Mouse (Mus musculus) E14TG2a.4 (cell line): ENCODE results near the gene Agbl1.

Experiments used
- H3K27me3 ChIP-seq: 2 replicates; pipeline ENCODE4 v1.6.1; 2014; ENCODE audit warnings: low read length, control low read depth; ENCODE audit not compliant: insufficient read depth
- H3K36me3 ChIP-seq: 2 replicates; pipeline ENCODE4 v1.6.1; 2014; ENCODE audit warnings: low read length, control low read depth; ENCODE audit not compliant: insufficient read depth
- H3K4me1 ChIP-seq: replicated peaks from 2 replicates; pipeline ENCODE4 v1.6.1; 2014; ENCODE audit warnings: low read depth, low read length, control low read depth
- H3K4me3 ChIP-seq: replicated peaks from 2 replicates; pipeline ENCODE4 v1.5.1; 2014; ENCODE audit warnings: mild to moderate bottlenecking, low read length
- H3K9me3 ChIP-seq: 2 replicates; pipeline ENCODE4 v1.6.1; 2014; ENCODE audit warnings: low read length, control low read depth
- CTCF ChIP-seq: conservative IDR thresholded peaks from 2 replicates; pipeline ENCODE4 v1.5.1; 2014; ENCODE audit warnings: low read length
- NANOG ChIP-seq: IDR thresholded peaks from 2 replicates; pipeline ENCODE4 v1.6.1; 2014; ENCODE audit warnings: borderline replicate concordance, low read length, mixed read lengths
- POU5F1 ChIP-seq: IDR thresholded peaks from 2 replicates; pipeline ENCODE4 v1.6.1; 2014; ENCODE audit warnings: low read length, borderline replicate concordance

The Agbl1 gene

DNA sequence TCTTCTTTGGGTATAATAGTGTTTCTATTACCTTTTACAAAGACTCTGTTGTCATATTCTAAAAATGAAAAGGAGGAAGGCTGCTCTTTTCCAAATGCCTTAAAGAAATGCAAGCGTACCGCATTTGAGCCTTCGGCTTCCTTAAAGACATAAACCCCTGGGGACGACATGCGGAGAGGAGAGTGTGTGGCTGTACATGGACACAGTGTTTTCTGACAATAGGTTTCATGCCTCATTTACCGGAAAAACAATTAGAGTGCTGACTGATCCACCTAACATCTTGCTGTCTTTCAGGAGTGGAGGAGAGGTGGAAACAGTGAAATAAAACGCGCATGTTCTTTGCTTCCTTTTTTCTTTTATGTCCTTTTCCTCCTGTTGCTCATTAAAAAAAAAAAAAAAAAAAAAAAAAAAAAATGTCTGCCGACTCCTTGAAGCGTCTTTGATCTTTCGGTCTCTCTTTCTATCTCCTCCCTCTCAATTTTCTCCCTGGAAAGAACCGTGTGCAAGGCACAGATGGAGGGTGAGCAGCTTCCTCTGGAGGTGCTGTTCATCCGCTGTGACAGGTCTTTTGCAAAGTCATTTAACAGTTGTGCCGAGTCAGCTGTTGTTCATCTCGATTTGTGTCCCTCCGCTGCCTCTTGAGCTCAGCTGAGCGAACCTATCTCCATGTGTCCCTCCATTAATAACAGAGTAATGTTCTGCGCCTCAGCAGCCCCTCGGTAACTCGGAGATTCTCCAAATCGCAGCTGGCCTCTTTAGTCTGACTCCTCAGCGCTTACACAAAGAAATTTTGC lies 659.9 kb downstream of the Agbl1 start:
- H3K9me3 ChIP-seq = no peaks in the 10 kb centered on the region

DNA sequence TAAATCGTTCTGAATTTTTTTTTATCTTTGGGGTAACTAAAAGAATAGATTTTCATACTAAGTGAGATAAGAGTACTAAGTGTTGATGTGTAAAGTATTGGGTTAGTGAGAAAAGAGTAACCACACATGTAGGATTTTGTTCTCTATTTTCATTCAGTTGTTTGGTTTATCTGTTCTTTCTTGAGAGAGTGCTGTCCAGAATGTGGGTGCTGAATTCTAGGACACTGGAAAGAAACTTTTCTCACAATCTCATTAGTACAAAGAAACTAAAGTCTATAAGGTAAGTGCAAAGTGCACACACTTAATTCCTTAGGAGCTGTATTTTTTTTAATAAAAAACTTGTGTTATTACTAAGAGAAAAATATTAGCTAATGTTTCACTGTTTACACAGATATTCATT lies 674.4 kb downstream of the Agbl1 start:
- H3K4me1 ChIP-seq = no peaks in the 10 kb centered on the region
- H3K36me3 ChIP-seq = no peaks in the 10 kb centered on the region
- TF ChIP-seq CTCF = no peak
- TF ChIP-seq NANOG = no peak
- no peak for TF ChIP-seq POU5F1
- no peak overlapping the region for H3K4me3 ChIP-seq
- no peaks in the 10 kb centered on the region for H3K9me3 ChIP-seq
- no peaks in the 10 kb centered on the region for H3K27me3 ChIP-seq

More for the DNA sequence above, 659.9 kb downstream of the Agbl1 start:
- Histone ChIP-seq H3K27me3 (no peaks in the 10 kb centered on the region), H3K4me1 (no peaks in the 10 kb centered on the region), H3K4me3 (no peak overlapping the region), H3K36me3 (no peaks in the 10 kb centered on the region)
- TF ChIP-seq NANOG = no peak
- TF ChIP-seq CTCF = no peak
- no peak for TF ChIP-seq POU5F1

GRCm38 (mm10) chr7:76911672-76912071 lies 682.0 kb downstream of the Agbl1 start:
- no peak overlapping the region for H3K4me3 ChIP-seq
- no peaks in the 10 kb centered on the region for H3K9me3 ChIP-seq
- H3K27me3 ChIP-seq = no peaks in the 10 kb centered on the region
- no peaks in the 10 kb centered on the region for H3K36me3 ChIP-seq
- no peaks in the 10 kb centered on the region for H3K4me1 ChIP-seq
- TF ChIP-seq NANOG = no peak
- no peak for TF ChIP-seq POU5F1
- TF ChIP-seq CTCF = no peak

DNA sequence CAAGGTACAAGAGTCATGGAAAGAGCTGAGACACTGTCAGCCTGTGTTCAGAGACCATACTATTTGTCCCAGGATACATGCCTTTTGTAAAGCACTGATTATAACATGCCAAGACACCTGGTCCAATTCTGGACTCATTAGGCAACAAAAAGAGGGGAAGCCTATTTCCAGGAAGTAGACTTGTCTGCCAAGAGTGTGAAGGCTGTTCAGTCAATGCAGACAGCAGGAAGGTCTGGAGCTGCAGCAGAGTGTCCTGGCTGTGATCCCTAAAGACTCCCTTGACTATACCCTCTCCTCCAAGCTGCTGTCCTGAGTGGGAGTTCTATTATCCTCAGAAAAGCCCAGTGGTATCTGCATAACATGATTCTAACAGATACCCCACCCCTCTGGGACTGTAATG lies 689.2 kb downstream of the Agbl1 start:
- no peaks in the 10 kb centered on the region for H3K9me3 ChIP-seq
- H3K36me3 ChIP-seq = no peaks in the 10 kb centered on the region
- peaks cover 6% of the 10 kb centered on the region for H3K4me1 ChIP-seq
- no peak overlapping the region for H3K4me3 ChIP-seq
- no peaks in the 10 kb centered on the region for H3K27me3 ChIP-seq
- TF ChIP-seq CTCF = no peak
- no peak for TF ChIP-seq NANOG
- no peak for TF ChIP-seq POU5F1

- Histone ChIP-seq H3K36me3 (no peaks in the 10 kb centered on the region), H3K27me3 (no peaks in the 10 kb centered on the region), H3K4me1 (peaks cover 6% of the 10 kb centered on the region), H3K4me3 (no peak overlapping the region), H3K9me3 (no peaks in the 10 kb centered on the region)
- TF ChIP-seq CTCF = no peak
- no peak for TF ChIP-seq POU5F1
- no peak for TF ChIP-seq NANOG
Measured at GRCm38 (mm10) chr7:76921671-76922070, 692.0 kb downstream of the Agbl1 start.

GRCm38 (mm10) chr7:76935219-76935618 lies 705.5 kb downstream of the Agbl1 start:
- Histone ChIP-seq H3K9me3 (no peaks in the 10 kb centered on the region), H3K27me3 (no peaks in the 10 kb centered on the region), H3K36me3 (no peaks in the 10 kb centered on the region), H3K4me1 (no peaks in the 10 kb centered on the region), H3K4me3 (no peak overlapping the region)
- TF ChIP-seq POU5F1 (no peak), NANOG (no peak), CTCF (no peak)

DNA sequence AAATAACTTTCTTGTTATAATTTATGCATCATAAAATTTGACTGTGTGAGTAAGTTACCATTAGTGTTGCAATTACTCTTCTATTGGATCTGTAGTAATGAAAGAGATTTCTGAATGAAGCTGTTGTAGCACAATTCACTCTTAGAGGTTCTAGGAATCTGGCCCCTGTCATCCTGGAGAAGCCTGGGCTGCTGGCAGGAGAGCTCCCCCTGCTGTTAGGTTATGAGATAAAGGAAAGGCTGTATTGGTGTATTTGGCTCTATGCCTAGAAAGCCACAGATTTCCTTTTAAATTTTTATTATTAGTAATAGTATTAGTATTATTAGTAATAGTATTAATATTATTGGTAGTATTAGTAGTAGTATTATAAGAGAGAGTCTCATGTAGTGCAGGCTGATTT lies 711.8 kb downstream of the Agbl1 start:
- Histone ChIP-seq H3K4me1 (no peaks in the 10 kb centered on the region), H3K36me3 (no peaks in the 10 kb centered on the region), H3K9me3 (no peaks in the 10 kb centered on the region), H3K27me3 (no peaks in the 10 kb centered on the region), H3K4me3 (no peak overlapping the region)
- TF ChIP-seq CTCF = no peak; the same call in none of the 2 replicates
- no peak for TF ChIP-seq NANOG
- no peak for TF ChIP-seq POU5F1

- no peaks in the 10 kb centered on the region for H3K36me3 ChIP-seq
- no peak overlapping the region for H3K4me3 ChIP-seq
- H3K9me3 ChIP-seq = no peaks in the 10 kb centered on the region
- H3K27me3 ChIP-seq = no peaks in the 10 kb centered on the region
- no peaks in the 10 kb centered on the region for H3K4me1 ChIP-seq
- no peak for TF ChIP-seq NANOG
- TF ChIP-seq POU5F1 = no peak
- no peak for TF ChIP-seq CTCF
Measured at GRCm38 (mm10) chr7:76971334-76971733, 741.6 kb downstream of the Agbl1 start.
